Mouse (Mus musculus) megakaryocyte progenitor cell, adult 5-6 weeks (primary cell): ENCODE measurements around the gene Id1. TPM values are rescaled to one million over a fixed set of nuclear protein-coding genes. Genes with fewer than 3 reads are reported as not detected.

Experiments used
- ATAC-seq: replicated peaks from 2 replicates; pipeline ENCODE4 v1.8.0; 2016; ENCODE audit warnings: mild to moderate bottlenecking, moderate TSS enrichment, inconsistent platforms; ENCODE audit not compliant: poor library complexity
- total RNA-seq, 2 experiments: library from RNA; stranded (forward) in 1 of 2; stranded (reverse) in 1 of 2; fragments of 157-497, 149-512 nt in 1 of 2; fragments of 200-1000 nt in 1 of 2; gene quantifications; 2 replicates each; pipeline versions ENCODE4 v1.2.3 to v1.2.4; 2015 to 2017

Gene Id1
- total RNA-seq, 2 experiments from 2014 or later = 7.1 to 8.3 TPM

DNA sequence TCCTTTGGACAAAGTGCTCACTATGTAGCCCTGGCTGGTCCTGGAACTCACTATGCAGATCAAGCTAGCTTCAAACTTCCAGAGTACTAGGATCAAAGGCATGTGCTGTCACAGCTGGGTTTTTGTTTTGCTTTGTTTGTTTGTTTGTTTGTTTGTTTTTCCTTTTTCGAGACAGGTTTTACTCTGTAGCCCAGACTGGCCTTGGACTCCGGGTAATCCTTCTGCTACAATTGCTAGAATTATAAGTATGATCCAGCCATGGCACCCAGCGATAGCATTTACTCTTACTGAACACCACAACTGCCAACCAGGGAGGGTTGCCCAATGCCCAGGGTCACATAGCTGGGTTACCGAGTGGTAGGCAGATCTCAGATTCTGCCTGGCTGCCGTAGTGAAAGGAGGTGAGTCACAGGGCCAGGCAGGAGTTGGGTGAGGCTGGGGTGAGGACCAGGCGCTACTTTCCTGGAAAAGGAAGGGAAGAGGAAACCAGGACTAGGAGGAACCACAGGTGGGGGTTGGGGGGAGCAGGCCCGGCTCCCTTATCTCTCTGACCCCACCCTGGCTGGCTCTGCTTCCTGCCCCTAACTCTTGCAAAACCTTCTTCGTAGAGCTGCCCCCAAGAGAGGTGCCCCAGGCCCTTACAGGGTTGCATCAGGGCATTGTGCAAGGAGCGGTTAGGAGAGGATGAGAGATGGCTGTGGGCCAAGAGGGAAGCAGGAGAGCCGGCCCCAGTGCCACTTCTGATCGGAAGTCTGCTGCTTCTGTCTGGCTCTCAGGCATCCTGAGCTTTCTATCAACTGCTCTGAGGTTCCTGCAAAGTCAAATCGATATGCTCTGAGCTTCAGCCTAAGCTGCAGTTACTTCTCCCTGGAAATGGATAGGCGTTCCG lies 5.3 kb downstream of the Id1 start:
- ATAC-seq = peak; percentile 63

DNA sequence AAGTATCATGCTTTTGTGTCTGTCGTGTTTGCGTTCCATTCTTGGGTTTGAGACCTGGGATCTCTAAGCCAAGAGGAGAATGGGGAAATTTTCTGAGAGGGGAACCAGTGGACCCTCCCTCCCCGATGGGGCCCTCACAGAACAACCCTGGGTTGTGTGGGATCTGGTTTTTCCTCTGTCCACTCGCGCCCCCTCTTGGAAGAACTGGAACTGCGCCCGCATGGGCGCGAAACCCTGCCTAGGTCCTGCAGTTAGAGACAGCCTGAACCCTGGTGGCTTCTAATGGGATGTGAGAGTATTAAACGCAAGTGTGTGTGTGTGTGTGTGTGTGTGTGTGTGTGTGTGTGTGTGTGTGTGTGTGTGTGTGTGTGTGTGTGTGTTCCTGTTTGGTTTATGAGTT lies 6.4 kb downstream of the Id1 start:
- ATAC-seq = peak; percentile 38

DNA sequence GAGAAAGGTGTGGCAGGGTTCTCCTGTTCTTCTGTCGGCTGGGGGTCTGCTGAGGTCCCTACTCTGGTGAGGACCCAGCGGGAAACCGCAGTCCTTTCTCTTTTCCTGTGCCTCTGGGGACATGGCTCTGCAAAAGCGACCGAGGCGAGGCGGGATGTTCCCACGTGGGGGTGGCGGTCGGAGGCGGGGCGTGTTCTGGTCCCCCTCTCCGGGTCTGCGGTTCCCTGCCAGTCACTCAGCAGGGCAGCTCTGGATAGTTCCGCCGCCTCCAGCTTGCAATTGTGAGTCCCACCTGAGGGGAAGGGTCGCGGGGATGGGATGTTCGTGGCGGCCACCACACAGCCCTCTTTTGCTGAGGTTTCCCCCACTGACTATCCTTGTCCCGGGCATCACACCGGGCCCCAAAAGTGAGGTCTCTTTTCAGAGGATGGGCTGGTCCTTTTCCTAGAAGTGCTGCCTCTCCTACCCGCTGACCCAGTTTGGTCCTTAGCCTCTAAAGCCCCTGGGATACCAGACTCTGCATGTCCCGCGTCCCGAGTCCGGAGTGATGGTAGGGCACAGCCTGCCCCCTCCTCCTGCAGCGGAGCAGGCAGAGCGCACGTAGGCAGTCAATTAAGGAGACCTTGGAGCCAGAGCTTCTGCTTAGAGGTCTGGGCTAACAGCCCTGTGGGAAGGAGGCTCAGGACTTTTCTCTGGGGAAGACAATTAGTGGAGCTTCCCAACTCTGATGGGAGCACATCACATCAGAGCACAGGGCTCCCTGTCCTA lies 18.1 kb downstream of the Id1 start, which contains the start of gene Cox4i2:
TSS of gene Cox4i2 (plus strand) at position 230 of the 768 bp plus-strand sequence.
- peak; percentile 60 for ATAC-seq

DNA sequence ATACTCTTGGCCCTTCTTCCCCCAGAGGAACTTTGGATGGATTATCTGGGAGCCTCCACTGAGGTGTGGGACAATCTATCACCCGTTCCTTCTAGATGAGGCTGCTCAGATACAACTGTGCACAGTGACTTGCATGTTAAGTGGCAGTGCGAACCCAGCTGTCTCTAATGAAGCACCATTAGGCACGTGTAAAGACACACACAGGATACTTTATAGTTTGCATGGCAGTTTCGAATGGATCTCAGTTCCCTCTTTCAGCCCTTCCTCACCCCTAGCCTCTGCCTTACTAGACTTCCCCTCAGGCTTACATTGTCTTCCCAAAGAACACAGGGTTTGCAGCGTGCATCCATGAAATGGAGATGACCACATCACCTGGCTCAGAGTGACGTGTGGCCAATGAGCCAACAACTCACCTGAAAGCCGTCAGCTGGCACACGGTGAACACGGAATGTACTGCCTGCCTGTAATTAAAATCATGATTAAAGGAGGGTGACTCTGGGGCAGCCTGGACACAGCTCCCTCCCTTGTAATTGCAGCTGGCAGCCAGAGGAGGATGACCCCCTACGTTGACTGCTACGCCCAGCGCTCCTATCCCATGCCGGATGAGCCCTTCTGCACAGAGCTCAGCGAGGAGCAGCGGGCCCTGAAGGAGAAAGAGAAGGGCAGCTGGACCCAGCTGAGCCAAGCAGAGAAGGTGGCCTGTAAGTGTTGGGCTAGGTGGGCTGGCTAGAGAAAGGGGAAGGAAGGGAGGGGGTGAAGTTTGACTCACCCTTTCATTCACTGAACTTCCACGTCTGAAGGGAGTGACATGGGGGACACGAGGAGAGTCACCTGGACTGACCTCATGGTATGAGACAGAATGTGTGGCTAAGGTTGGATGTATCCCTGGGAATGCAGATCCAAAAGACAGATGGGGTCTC lies 20.7 kb downstream of the Id1 start:
- ATAC-seq = peak; percentile 68

DNA sequence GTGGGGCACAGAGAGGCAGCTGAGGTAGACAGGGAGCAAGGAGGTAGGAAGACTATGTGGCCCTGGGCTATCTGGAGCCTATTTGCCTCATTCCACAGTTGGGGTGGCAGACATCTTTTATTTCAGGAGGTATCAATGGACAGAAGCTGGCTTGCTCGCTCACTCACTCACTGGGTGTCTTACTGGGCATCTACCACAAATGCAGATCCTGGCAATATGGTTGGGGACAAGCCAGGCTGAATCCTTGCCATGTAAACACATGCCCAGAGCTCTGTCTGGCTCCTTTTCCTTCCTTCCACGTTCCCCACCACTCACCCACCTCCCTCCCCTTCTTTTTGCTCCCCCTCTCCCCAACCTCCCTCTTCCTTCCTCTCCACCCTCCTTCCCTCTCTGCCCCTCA lies 21.4 kb downstream of the Id1 start:
- no peak for ATAC-seq

DNA sequence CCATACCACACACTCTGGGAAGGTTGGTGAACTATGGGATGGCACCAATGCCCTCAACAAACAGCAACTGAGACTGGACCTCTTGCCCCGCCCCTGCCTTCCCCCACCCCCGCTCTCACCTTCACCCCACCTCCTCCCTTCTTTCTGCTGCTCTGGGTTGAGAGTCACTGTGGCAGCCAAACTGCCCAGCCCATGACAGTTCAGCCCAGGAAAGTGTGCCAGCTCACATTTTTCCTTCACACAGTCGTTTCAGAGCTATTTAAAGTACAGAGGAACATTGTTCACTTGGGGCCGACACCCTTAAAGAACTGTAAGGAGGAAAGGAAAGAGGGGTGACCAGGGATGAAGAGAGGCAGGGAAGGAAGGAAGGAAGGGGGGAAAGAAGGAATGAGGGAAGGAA lies 22.3 kb downstream of the Id1 start:
- no peak for ATAC-seq

DNA sequence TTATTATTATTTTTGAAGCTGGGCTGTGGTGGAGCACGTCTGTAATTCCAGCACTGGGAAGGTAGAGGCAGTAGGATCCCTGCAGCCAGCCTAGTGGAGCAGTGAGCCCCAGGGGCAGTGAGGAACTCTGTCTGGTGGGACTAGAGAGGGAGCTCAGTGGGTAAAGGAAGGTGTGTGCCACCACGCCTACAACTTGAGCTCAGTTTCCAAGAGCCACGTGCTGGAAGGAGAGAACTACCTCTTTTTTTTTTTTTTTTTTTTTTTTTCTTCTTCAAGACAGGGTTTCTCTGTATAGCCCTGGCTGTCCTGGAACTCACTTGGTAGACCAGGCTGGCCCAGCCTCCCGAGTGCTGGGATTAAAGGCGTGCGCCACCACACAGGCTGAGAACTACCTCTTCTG lies 27.3 kb downstream of the Id1 start:
- no peak for ATAC-seq

DNA sequence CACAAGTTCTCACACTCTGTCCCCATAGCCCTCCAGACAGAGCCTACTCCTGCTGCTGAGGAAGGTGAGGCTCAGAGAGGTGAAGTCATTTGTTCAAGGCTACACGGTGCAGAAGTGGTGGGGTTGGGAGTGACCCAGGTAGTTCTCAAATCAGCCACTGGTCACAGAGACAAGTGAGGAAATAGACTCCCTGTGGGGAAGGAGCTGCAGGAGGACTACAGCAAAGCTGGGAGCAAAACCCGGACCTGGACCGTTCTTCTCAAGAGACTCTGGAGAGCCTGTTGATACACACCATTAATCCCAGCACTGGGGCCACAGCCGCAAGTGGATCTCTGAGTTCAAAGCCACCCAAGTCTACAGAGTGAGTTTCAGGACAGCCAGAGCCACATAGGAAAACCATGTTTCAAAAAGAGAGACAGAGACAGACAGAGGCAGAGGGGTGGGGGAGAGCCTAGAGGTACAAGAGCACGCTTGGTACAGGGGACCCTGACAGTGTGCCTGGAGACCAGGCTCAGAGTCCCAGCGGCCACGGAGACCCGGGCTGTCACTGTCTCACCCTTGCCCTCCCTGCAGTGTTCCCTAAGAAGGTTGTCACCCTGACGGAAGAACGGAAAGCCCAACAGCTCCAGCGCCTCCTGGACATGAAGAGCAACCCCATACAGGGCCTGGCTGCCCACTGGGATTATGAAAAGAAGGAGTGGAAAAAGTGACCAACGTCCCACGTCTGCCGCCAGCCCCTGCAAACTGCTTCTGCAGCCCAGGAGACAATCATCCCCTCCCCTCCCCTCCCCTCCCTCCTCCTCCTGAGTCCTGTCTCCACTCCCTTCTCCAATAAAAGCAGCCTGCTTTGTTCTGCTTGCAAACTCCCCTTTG lies 28.4 kb downstream of the Id1 start:
- peak; percentile 35; the same call in 1 of the 2 replicates for ATAC-seq

DNA sequence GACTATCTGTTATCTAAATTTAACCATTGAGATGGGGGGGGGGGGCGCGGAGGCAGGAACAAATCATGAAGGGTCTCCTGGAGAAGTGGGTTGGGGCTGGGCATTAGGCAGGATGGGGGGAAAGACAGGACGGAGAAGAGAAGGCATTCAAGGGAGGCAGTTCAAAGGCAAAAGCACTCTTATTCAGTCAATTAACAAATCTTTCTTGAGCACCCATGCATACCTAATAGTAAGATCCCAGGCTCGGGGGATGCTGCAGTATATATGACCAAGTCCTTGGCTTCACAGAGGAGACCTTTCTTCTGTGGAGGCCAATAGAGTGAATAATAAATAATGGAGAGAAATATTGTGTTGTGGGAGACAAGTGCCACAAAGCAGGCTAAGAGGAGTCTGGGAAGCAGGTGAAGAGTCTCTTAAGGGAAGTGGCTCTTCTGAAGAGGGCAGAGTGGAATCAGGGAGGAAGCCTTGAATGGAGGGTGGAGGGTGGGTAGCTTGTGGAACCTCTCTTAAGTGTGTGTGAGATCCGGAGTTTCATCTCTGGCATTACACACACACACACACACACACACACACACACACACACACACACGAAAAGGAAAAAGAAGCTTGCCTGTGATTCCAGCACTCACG lies 29.1 kb downstream of the Id1 start:
- ATAC-seq = no peak

DNA sequence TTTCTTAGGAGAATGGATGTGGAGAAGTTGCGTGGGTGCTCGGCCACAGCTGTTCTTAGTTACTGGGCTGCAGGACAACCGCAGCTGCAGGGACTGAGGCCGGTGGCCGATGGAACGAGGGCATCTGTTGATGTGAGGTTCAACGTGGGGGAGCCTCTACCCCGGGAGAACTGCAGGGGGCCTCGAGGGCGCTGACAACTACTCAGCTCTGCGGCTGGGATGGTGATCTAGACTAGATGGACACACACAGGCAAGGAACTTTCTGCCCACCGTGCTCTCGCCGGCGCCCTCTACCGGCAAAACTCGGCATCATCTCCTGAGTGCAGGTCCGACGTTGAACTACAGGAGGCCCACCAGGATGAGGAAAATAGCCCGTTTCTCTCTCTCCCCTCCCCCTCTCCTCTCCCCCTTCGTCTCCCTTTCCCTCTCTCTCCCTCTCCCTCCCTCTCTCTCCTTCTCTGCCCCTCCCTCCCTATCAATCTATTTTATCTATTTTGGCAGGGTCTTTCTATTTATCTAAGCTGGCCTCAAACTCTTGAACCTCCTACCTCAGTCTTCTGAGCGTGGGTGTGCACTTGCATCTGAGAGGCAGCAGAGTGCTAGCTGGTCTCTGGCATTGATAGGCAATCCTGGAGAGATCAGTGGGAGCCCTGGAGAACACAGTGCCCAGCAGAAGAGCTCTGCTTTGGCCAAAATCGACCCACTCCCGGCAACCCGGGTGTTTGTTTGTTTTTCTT lies 30.5 kb downstream of the Id1 start:
- peak; percentile 86 for ATAC-seq

DNA sequence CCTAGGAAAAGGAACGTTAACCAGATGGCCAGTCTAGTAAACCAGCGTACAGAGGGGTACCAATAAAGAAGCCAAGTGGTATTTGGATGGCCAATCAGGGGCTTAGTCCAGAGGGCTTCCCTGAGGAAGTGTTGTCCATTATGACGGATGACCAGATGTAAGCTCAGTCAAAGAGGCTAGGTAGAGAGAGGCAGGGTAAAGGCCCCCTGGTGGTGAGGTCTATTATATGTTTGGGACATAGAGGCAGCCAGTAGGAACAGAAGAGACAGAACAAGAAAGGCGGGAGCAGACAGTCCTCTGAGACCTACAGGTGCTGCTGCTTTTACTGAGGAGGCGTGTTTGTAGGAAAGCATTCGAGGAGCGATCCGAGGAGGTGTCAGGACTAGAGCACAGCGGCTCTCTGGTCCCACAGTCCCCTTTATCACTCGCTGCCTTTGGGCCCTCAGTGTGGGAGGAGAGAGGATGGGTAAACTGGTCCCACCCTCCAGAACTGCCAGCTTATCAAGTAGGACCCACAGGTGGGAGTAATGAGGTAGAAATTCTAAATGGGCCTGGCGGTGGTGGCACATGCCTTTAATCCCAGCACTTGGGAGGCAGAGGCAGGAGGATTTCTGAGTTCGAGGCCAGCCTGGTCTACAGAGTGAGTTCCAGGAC lies 31.7 kb downstream of the Id1 start:
- ATAC-seq = peak; percentile 65

DNA sequence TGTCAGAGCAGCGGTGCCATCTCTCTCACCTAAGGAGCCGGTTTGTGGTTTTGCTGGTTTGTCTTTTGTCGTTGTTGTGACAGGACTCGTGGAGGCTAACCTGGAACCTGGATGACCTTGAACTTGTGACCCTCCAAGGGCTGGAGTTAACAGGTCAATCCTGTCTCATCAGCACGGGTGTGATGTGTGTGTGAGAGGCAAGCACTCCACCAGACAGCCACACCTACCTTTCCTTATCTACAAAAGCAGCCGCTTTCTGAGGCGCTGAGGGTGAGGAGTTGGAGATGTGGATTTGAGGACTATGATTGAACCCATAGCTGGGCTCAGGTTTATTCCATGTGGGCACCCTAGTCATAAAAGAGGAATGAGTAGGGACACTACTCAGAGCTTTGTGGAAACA lies 33.6 kb downstream of the Id1 start:
- peak; percentile 56 for ATAC-seq

DNA sequence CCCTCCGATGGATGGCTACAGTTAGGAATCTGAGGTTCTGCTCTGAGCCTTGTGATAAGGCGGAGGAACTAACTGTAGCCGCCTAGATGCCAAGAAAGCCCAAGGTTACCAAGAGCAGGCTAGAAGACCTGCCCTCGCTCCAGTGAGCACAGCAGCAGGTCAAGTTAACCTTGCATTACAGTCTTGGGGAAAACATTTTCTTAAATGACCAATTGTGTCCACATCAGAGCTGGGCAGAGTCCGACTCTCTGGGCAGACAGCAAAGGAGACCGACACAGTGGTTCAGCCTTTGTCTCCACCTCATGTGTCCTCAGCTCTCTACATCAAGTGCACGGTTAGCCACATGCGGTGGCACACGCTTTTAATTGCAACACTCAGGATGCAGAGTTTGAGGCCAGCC lies 35.5 kb downstream of the Id1 start:
- peak; percentile 21; the same call in 1 of the 2 replicates for ATAC-seq

DNA sequence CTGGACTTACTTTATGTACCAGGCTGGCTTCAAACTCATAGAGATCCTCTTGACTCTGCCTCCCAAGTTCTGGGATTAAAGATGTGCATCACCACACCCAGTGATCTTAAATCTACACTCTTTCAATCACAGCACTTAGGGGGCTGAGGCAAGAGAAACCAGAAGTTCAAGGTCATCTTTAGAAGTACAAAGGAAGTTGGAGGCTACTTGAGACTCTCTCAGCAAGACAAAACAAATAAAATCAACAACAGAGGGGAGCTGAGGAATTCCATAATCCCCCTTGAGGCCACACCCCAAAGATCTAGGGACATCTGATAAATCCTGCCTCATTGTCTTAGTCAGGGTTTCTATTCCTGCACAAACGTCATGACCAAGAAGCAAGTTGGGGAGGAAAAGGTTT lies 36.2 kb downstream of the Id1 start:
- ATAC-seq = no peak

DNA sequence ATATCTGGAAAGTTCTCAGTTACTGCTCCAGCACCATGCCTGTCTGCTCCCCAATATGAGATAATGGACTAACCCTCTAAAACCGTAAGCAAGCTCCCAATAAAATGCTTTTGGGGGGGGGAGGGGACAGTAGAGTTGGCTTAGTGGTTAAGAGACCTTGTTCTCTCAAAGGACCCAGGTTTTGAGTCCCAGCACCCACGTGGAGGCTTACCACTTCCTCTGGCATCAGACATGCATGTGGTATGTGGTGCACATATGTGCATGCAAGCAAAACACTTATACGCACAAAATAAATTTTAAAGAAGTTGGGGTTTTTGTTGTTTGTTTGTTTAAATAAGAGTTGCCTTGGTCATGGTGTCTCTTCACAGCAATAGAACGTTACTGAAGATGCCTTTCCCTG lies 39.3 kb downstream of the Id1 start:
- no peak for ATAC-seq

DNA sequence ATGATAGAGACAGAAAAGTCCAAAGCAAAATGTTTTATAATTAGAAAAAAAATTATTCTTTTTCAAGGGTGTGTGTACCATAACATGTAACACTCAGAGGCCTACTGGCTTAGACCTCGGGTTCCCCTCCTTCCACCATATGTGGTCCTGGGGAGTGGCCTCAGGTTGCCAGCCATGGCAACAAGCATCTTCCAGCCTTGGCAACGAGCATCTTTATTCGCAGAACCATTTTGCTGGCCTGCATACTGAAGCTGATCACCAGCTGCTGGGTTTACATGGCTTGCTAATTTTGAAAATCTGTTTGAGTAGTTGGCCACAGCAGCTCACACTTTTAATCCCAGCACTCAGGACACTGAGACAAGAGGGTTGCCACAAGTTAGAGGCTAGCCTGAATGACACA lies 40.0 kb downstream of the Id1 start:
- no peak for ATAC-seq

DNA sequence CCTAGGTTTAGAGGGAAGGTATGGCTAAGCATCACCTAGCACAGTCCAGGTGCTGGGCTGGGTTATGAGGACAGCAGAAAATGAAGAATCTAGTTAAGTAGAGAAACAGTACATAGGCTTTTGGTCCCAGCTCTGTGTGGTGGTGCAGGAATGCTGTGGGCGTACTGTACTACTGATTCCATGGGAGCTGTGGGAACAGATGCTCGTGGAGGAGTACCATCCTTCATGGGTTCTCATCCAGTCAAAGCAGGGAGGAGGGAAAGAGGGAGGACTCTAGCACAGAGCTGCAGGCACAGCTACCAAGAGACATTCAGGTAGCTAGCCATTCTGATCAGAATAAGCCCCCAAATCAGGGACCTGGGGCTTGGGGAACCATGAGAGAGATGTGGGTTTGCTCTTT lies 40.4 kb downstream of the Id1 start:
- no peak for ATAC-seq

DNA sequence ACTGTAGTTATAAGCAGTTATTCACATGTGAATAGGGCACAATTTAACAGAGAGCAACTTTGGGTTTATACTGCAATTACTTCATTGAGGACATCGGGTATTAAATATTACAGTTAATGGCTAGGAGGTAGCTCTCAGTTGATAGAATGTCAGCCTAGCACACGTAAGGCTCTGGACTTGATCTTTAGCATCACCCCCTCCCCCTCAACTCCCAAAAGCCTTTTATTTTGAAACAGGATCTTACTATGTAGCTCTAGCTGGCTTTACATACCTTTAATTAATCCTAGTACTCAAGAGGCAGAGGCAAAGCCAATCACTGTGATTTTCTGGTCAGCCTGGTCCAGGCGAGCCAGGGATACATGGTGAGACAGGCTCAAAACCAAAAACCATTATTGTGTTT lies 41.0 kb downstream of the Id1 start:
- ATAC-seq = no peak
